Mouse (Mus musculus): ENCODE results near the gene Txlna.

Txlna gene

DNA sequence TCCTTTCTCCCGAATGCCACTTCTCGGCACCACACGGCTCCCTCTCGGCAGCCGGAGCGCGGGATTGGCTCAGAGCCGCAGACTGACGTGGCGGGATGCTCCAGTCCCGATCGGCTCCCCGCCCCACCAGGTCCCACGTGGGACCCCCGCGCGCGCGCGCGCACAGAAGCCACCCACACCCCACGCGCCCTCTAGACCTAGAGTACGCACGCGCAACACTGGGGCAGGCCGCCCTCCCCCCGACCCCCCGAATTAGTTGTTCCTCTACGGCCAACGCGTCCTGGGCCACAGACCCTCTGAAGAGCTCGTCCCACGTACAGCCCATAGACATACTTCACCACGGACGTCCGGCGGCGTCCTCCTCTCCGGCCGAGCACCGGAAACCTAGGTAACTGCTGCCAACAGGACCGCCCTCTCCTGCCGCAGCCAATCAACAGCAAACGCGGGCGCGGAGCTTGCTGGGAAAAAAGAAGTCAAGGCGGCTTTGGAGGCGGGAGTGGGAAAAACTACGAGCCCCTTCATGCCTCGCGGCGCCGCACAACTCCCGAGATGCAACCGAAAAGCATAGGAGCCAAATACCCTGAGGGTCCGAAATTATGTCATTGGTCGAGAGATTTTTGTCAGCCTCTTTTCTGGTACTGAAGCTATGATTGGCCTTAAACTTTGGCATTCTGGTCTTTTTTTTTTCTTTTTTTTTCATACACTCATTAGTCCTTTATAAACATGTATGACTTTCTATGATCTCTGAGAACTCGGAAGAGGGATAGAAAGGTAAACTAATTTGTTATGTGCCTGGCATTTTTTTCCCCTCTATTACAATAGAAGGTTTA is at the start of gene Txlna:
Gene Txlna, minus strand, starts transcription at position 428 of the 830 bp plus-strand sequence.
- peak; percentile 97 for DNase-seq

DNA sequence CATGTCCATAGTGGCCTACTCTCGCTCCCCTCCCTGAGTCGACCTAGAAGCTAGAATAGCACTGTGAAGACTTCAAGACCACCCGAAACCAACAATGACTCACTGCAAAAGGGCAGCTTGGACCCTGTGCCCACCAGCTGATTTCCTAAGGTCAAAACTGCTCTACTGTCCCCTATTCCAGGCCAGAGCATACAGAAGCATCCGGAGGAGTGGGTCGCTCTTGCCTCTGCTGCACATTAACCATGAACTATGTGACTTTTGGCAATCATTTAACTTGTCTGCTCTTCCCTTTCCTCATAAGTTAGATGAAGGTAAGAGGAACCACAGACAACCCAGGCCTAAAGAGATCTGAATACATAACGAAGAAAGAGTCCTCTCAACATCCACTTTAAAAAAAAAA is 43.7 kb upstream of the Txlna start:
- no peak for DNase-seq

DNA sequence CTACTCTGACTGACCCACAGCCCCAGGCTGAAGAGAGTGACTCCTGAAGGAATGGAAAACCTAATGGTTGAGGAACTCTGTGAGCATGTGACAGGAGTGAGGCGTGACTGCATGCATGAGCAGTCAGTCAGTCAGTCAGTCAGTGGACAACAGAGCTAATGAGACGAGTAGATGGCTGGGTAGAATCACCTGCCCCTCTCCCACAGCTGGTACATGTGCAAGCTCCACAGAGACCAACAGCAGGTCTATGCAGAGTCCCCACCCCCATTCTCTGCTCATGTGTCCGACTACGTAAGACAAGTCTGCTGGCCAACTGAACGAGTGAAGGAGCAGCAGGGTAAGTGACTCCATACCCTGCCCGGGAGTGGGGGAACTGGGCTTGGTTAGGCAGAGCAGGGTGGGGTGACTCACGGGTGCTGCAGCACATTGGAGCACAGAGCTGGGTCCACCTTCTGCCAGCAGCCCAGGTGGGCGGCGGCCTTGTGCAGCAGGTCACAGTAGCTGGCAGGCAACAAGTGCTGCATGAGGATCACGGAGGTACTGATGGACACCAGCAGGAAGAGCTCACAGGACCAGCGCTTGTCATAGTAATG is 43.1 kb upstream of the Txlna start:
- no peak for DNase-seq

DNA sequence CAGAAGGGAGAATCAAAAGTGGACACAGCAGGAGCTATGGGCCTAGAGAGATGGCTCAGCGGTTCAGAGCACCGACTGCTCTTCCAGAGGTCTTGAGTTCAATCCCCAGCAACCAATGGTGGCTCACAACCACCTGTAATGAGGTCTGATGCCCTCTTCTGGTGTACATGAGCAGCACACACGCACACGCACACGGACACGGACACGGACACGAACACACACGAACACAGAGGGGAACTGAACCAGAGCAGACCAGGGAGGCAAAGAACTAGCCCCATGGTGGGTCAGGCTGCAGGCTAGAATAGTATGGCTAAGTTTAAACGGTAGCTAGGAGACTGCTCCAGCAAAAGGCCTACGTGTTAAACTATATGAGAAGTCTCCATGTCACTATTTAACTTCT is 41.0 kb upstream of the Txlna start:
- no peak for DNase-seq

DNA sequence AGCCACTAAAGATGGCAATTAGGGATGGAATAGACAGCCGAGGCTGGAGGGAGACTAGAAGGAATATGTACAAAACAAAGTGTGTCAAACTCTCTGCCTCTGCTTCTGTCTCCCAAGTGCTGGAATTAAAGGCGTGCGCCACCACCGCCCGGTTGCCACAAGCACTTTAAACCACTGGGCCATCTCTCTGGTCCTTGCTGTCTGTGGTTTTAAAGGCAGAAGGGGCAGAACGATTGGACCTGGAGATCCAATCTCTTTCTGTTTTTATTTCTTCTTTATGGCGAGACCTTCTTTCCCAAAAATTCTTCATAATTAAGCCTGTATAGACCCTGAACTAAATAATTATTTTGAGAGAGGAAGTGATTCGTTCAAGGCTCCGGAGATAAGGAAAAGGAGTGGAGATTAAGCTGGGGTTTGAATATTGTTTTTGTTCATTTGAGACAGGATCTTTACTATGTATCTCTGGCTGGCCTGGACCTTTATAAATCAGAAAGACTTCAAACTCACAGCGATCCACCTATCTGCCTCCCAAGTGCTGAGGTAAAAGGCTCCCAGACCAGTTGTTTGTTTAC is 32.1 kb upstream of the Txlna start:
- DNase-seq: no peak

DNA sequence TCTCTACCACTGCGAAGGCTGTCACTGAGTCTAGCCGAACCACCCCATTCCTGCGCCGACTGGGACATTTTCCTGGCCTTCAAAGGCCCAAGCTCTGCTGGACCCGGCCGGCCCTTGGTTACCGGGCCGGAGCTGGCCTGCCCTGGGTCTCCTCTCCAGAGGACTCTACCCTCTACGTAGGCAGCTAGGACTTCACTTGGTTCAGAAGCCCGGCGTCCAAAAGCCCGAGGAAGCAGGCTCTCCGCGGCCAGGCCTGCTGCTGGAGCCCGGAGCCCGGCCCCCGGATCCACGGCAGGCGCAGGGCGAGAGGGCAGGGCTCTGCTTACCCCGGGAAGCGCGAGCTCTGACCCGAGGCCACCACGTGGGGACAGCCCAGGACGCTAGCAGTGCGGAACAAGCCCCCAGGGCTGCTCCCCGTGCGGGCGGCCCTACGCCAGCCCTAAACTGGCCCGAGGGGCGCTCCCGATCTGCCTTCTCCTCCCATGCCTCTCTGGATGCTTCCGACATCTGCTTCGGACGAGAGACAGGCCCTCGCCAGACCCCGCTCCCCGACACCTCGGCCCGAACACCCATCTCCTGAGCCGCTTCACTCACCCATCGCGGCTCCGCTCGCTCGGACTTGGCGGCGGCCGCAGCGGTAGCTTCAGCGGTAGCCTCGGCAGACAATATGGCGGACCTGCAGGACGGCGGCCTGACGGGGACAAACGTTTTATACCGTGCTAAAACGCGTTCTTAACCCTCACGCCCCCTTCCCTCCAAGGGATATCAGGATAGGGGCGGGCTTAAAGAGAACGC is 31.4 kb upstream of the Txlna start, which contains the start of gene Kpna6:
Gene Kpna6, minus strand, starts transcription at position 685 of the 795 bp plus-strand sequence.
- peak; percentile 90 for DNase-seq

DNA sequence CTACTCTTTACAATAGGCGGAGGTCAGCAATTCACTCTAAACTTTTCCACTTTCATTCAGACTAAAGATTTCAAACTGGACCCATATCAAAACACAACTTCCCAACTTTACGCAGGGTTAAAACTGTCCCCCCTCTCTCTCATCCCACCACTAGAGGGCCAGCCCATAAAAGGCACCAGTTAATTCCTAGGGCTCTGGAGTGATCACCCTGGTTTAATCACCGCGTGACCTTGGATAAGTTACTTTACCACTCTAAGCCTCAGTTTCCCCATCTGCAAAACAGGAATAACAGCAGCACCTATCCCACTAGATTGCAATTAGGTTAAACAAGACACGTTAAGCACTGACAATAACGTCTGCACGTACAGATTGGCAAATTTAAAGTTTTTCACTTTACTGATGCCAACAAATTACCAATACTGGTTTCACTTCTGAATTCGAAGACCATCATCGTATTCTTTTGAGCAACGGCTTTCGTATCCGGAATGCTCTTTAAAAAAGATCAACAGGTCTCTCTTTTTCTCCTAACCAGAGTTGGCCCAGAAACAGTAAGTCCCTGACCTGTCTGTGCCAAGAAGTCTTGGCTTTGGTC is 30.7 kb upstream of the Txlna start:
- DNase-seq: peak; percentile 34

DNA sequence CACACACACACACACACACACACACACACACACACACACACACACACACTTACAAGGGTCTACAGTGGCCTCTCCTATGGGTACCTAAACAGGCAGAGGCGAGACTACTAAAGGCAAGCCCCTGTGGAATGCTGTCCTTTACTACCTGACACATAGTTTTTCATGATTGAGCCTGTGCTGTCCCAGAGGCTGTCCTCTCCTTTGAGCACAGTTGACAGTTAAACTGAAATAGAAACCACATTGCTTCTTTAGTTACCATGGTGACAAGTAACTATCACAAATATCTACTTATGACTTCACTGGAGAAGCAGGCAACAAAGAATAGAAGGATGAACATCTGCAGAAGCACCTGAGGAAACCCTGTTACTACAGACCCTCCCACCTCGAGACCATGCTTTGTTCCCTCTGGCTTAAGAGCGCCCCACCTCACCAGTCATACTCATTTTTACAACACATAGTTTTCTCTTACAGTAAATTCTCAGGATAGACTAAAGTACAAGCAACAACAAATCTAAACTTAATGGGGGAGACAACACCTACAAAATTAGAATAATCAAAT is 21.5 kb upstream of the Txlna start:
- no peak for DNase-seq

DNA sequence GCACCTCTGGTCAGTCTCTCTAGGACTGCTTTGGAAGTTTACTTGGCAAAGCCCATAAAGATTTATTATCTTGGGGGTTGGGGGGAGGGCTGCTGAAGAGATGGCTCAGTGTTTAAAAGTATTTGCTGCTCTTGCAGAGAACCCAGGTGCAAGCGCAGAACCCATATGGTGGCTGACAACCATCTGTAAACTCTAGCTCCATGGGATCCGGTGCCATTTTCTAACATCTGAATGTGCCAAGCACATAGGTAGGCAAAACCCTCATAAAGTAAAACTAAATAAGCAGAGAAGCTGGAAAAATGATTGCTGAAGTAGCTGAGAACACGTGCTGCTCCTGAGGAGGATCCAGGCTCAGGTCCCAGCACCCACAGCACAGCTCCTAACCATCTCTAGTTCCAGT is 20.7 kb upstream of the Txlna start:
- no peak for DNase-seq

DNA sequence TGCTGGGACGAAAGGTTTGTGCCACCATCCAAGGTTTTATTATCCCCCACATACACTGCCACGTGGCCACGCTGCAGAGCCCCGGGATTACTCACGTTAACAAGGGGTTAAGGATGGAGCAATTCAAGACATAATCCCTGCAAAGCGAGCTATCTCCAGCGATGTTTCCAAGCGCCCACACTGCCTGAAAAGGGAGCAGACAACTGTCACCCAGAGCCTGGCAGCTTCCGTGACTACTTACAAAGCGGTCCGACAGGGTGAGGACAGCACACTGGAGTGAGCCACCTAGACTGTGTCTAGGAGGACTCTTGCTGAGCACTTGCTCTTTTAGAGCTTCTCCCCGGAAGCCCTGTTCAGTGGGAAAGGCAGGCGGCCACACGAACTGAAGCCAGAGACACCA is 13.9 kb upstream of the Txlna start:
- no peak for DNase-seq

DNA sequence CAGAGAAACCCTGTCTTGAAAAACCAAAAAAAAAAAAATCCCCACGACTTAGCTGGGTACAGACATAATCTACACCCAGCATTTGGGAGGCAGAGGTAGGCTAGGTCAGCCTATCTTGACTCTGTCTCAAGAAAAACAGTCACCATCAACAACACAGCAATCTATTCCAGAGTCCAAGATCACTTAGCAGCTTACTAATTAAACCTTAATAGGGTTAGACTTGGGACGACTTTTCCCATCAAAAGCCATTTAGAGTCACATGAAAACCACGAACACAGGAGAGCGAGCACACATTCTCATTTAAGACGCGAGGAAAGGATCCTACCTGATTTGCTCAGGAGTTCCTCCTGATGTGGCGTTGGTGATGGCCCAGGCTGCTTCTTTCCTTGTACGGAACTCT is 9.5 kb upstream of the Txlna start:
- no peak for DNase-seq

DNA sequence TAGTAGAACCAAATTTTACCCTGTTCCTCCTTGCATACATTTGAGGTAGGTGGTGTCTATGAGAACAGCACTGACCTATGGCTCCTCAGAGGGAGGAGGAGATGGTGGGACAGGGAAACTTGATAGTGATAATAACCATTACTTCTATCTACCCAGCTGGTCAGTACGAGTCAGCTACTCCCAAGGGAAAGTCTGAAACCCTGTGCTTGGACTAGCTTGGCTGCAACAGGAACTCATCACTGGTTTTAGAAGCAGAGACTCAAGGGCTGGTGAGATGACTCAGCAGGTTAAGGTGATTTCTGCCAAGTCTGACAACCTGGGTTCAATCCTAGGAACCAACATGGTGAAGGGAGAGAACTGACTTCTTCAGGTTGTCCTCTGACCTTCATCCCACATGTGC is 7.8 kb upstream of the Txlna start:
- no peak for DNase-seq

DNA sequence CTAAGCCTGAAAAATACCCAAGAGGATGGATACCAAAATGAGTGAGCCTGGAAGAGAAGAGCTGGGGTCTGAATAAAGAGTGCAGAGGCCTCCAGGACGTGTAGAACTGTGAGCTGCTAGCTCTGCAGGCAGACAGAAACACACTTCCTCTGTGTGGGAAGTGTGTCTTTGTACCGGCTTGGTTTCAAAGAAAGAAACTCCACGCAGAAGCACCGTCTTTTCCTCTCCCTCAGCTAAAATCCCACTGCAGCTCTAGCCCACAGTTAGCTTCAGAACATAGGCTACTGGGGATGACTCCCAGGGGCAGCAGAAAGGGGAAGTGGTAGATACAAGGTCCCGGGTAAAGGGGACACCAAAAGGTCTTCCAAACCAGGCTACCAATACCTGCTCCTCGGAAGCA is 4.3 kb upstream of the Txlna start:
- DNase-seq: no peak

DNA sequence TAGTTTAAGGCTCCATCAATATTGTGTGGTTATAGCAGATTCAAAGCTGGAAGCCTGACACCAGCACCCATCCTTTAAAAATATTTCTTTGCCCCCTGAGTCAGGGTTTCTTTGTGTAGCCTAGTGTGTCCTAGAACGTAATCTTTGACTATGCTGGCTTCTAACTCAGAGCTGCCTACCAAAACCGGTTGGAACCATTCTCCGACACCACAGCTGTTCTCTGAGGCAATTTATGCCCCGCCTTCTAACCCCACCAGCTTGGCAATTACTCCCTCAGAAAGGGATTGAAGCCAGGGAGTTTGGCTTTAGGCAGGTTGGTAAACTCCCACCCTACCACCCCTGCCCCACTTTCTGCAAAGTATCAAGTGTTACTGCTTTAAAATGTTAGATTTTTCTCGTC is 891 bp upstream of the Txlna start:
- DNase-seq: no peak

DNA sequence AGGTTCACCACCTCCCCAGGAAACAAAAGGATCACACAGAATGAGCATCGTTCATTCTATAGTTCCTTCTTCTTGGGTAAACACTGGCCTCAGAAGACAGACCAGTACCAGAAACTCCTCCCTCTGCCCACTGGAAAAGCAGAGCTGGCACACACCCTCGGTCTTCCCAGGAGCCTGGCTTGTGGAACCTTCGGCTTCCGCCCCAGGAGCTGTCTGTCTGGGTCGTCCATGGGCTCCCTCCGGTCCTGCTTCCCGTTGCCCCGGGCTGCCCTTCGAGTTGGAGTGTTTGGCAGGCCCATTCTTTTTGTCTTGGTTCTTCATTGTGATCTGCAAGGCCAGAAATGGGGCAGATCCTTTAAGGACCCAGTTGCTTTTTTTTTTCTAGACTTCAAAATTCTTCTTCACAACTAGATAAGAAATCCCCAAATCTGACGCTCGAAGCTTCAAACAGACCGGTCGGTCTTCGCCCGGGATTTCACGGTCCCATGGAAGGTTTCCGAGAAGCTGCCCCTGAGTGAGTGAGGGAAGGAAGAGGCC is 696 bp downstream of the Txlna start:
- DNase-seq: peak; percentile 64

DNA sequence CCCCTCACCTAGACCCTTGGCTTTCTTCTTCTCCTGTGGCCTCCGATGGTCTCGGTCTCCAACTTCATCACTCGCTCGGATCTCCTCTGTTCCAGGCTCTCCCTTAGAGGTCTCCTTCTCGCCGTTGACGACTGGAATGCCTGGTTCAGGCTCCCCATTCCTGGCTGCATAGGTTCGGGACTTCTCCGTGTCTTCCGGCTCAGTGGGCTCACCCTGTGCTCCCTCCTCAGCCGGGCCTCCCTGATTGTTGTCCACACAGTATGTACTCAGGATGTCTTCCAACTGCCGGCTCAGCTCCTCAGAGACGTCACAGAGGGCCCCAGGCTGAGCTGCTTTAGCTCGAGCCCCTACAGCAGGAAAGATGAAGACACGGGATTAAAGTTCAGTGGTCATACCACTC is 1.6 kb downstream of the Txlna start:
- DNase-seq: no peak

DNA sequence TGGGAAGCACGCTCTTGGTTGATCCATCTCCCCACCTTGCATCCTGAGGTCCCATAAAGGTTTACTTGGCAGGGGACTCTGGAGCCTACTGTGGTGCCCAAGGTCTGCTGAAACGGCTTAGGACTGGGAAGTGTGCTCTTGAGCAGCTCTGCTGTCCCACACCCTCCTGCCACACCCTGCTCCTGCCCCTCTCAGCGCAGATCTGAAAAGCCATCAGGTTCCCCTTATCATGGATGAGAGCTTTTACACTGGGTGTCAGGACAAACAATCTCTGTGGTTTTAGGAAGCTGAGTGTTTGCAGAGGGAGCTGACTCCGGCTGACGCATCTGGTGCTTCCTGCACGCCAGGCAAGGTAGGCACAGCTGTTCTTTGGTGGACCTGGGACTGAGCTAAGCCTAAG is 7.0 kb downstream of the Txlna start:
- DNase-seq: no peak

DNA sequence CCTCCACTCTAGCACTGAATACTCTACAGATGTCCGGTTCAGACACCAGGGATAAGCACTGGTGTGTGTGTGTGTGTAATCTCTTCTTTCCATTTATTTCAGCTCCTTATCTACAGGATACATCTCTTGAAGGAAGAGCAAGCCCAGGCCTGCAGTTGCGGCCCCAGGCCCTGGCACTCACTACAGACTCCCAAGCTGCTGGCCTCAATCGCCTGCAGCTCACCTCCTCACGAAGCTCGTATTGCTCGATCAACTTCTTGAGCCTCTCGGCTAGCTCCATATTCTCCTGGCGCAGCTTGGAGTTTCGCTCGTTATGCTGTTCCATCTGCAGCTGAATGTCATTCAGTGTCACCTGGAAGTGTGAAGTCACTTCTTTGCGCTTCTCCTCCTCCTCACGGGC is 9.0 kb downstream of the Txlna start:
- DNase-seq: no peak

DNA sequence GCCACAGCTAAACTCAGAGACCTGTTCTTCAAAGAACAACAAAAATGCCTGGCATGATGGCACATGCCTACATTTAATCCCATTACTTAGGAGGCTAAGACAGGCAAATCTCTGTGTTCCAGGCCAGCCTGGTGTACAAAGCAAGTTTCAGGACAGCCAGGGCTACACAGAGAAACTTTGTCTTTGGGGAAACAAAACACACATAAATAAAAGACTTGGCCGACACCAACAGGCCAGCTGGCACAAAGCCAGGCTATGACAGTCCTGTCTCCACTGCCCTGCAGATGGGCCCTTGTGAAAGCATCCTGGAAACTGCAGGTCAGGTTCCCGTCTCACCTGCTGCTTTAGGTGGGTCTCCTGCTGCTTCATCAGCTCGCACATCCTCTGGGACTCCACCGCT is 9.9 kb downstream of the Txlna start:
- DNase-seq: no peak

DNA sequence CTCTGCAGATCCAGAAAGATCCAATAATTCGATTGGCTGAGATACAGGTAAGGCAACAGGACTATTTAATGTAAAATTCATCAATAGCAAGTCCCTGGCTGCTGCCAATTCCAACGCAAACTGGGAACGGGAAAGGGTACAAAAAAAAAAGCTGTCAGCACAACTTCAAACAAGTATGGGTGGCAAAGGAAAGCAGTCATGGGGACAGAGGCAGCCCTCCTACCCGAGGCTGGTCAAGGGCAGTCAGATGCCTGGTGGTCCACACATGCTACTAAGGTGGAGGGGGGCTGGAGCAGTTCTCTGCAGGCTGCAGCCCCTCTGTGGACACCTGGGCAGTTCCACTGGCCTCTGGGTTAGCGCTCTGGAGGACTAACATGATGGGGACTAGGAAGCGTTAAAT is 14.8 kb downstream of the Txlna start:
- DNase-seq: no peak

DNA sequence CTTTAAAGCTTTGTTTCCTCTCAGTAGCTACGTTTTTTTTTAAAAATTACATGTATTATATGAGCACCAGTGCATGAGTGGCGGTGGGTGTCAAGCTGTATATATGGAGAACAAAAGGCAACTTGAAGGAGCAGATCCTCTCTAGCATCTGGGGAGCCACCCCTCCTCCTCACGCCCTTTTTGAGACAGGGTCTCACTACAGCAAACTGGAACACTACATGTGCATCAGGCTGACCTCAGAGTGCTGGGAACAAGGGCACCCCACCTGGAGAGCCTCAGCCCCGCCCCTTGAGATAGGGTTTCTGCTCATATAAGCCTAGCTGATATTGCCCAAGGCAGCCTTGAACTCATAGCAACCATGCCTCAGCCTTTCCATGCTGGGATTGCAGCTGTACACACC is 15.4 kb downstream of the Txlna start:
- no peak for DNase-seq

DNA sequence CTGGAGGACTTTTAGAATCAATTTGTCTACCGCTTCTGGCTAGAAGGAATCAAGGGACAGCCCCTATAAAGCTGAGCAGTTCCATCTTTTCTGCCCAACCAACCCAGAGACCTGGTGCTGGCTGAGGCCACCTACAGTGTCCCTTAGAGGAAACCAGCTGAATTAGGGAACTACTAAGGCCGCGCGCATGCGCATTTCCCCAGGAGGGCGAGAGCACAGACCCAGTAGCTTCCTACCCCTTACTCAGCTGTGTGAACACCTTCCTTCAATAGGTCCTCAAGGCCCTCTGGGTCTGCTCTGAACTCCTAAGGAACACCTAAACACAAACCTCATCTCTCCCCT is 15.9 kb downstream of the Txlna start:
- peak; percentile 67 for DNase-seq
